Mouse (Mus musculus): ENCODE measurements at regions not wholly inside any gene's neighbourhood (a gene's known extent, or its start where the extent isn't known, plus 50 kb on each side); places are given as distances from the start of the nearest gene placed in this dataset.

- DNase-seq (ENCODE audit: extremely low spot score, low spot score): no peak
Observed at GRCm38 (mm10) chr4:23994261-23994965, 501.8 kb upstream of the Mms22l start.

DNA sequence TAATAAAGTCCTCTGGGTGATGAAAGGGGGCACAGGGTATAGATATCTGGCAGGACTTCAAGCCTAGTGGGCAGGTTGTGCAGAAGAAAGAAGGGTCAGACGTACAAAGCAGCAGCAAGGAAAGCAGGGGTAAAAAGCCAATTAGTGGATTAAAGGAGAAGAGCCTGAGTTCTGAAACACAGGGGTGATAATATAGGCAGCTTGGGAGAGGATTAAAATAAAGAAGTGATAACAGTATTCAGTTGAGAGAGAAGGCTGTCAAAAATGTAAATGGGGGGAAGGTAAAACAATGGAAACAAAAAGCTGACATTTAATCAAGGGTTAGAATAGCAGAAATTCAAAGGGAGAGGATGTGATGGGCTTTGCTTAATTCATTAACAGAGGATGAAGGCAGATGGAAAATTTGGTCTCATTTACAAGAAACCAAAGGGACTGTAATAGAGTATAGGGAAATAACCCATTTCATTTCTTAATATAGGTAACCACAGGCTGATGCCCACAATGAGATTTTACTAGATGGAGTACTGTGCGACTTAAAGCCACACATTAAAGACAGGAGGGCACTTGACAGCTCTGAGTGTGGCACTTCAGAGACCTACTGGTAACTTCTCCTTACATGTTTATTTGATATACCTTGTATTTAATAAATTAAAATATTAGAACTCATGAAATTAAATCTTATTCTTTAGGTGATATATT lies 489.8 kb upstream of the Mms22l start:
- no peak for DNase-seq (ENCODE audit: extremely low spot score, low spot score)

DNA sequence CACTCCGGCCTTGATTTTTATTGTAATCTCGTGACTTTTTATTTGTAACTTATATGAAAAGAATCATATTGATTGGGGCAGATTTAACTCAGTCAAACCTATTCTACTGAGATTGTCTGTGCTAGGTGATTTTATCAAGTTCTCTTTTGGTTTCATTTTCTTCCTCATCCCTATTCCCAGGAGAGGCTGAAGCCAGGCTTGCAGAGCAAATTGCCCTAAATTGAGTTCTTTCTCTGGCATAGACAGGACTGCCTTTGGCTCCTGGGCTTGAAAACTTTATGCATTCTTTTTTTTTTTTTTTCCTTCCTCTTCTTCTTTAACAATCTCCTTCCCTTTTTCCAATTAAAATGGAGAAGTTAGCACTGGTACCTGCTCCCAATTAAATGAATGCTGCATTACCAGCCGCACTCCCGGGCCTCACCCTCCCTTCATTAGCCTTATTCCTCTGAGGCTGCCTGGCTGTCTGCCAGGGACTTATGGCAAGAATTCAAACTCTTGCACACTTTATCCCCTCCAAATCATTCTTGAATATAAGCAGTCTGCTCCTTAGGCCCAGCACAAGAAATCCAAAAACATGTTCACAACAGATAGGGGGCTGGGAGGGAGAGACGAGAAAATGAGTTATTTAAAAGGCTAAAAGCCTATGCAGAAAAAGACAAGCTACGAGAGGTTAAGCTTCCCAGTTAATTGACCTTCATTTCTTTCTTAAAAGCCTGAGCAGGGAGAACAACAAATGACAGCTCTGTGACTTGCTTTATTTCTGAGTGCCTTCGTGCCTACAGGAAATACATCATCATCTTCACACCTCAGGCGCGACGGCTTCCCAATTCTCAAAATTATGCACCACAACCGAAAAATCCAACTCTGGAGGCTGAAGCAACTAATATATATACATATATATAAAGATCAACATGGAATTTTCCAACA lies 476.8 kb upstream of the Mms22l start:
- no peak for DNase-seq (ENCODE audit: extremely low spot score, low spot score)

Data from neural tube, embryonic 10.5 days (tissue).